ENCODE assay signal across 14 mouse cellular contexts in the genomic region with DNA sequence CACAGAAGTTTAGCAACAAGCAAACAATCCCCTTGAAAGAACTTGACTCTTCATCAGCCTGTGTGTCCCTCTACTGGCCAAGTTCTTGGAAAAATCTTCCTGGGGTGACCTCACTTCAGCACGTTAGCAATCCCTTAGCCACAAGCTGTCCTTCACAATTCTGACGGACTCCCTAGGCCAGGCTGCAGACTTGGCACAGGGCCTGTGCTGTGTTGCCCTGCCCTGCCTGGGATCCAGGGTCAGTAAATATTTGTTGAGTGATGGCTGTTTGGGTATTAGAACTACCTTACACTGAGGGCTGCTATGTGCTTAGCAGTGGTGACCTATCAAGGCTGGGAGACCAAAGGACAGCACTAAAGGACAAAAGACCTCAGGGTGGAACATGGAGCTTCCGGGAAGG. TPM values are rescaled to one million over a fixed set of nuclear protein-coding genes. Genes with fewer than 3 reads are reported as not detected.
DNase-seq lines count a peak whose midpoint lies in the region; ATAC-seq and TF ChIP-seq lines count a peak whose summit lies in the region.
"Had no signal": no experiment of that assay in that cellular context is flagged by ENCODE, and none has a peak within 500 bp of the region (broad histone marks: within the 10 kb centered on the region; RNA-seq: fewer than 3 reads in every experiment).

No protein-coding gene starts in this region.

- TF ChIP-seq CTCF in gastrocnemius, adult 2 months (IDR thresholded peaks at IDR 0.05), result no peak

- H3K4me3 ChIP-seq in gastrocnemius, adult 2 months, result no peak overlapping the region
- H3K4me3 ChIP-seq in forebrain, embryonic 16.5 days (replicated peaks; ENCODE audit: low read length), result no peak overlapping the region
- H3K4me3 ChIP-seq: erythroblast, embryonic 14.5 days; heart, adult 2 months; neural tube, embryonic 15.5 days had no signal

- H3K27ac ChIP-seq in gastrocnemius, adult 2 months, result peak overlapping the region; percentile 40
- no peak overlapping the region for H3K27ac ChIP-seq in forebrain, embryonic 16.5 days (ENCODE audit: low read length)
- H3K27ac ChIP-seq: heart, adult 2 months; neural tube, embryonic 15.5 days had no signal

- H3K4me2 ChIP-seq in forebrain, embryonic 16.5 days (ENCODE audit: low read length), result no peak overlapping the region
- H3K4me2 ChIP-seq: neural tube, embryonic 15.5 days had no signal

- H3K36me3 ChIP-seq in forebrain, embryonic 16.5 days (ENCODE audit: control insufficient read depth, insufficient read depth), result peaks cover 14% of the 10 kb centered on the region

- peak; percentile 44 for DNase-seq in gastrocnemius, adult 2 months
- DNase-seq in gastrocnemius, adult 8-10 months (ENCODE audit: low spot score in 2 of 2), result no peak
- DNase-seq in lung, postnatal 10 days, result peak; percentile 33
- DNase-seq in lung, postnatal 14 days, result no peak
- DNase-seq in adrenal gland, postnatal 10 days, result peak; percentile 82
- DNase-seq in lung, postnatal 36 days, result peak; percentile 27
- DNase-seq: heart, postnatal 14 days; right cerebral cortex, postnatal 25 days had no signal

- H3K27me3 ChIP-seq in forebrain, embryonic 16.5 days (replicated peaks; ENCODE audit: control insufficient read depth, insufficient read depth, low read length), result no peaks in the 10 kb centered on the region
- H3K27me3 ChIP-seq: neural tube, embryonic 15.5 days had no signal

- H3K9ac ChIP-seq in forebrain, embryonic 16.5 days (replicated peaks; ENCODE audit: low read depth, low read length), result no peak overlapping the region
- H3K9ac ChIP-seq: neural tube, embryonic 15.5 days had no signal

- intact Hi-C loops in gastrocnemius, adult 2 months (cut with DNase I), result loop anchor here (10.0 kb wide), 1 partner anchor 329 kb away; the partner anchor contains the start of gene Cox6b1

- peaks cover 18% of the 10 kb centered on the region for H3K4me1 ChIP-seq in forebrain, embryonic 16.5 days (replicated peaks; ENCODE audit: control insufficient read depth, insufficient read depth, low read length)

- 80% methylated on average over 3 of the region's 3 CpGs for WGBS in forebrain, embryonic 16.5 days

- no peaks in the 10 kb centered on the region for H3K9me3 ChIP-seq in forebrain, embryonic 16.5 days (ENCODE audit: control insufficient read depth, low read length)
- H3K9me3 ChIP-seq: neural tube, embryonic 15.5 days had no signal

- ATAC-seq in forebrain, embryonic 16.5 days, result no peak

RNA-seq across cellular contexts. Expression of gene Usf2, which starts 2.6 kb away (rescaled TPM):
- 100 to 1,000 TPM in 1 of 2 experiments, 10 to 100 TPM in 1; 85.9 to 102 TPM for total RNA-seq in gastrocnemius, adult 2 months (2021)
- 10 to 100 TPM; 75.5 to 96.0 (median 89.5) TPM for total RNA-seq in gastrocnemius, adult 8-10 months (2022)
- total RNA-seq in adrenal gland, postnatal 10 days (2021), result 100 to 1,000 TPM; 105 to 108 TPM
- polyA plus RNA-seq in forebrain, embryonic 16.5 days (2015; fragmentation: Nextera tagmentation; extraction: Ambion mirVana), result 30.0 and 32.3 TPM in 2 replicates

RNA-seq across cellular contexts. Expression of gene Hamp, which starts 10.2 kb away (rescaled TPM):
- not detected for total RNA-seq in gastrocnemius, adult 2 months (2021)
- total RNA-seq in gastrocnemius, adult 8-10 months (2022), result under 1 TPM in 1 of 4 experiments, not detected in 3; 0.86 TPM
- total RNA-seq in adrenal gland, postnatal 10 days (2021), result 1 to 10 TPM in 1 of 2 experiments, under 1 TPM in 1; 0.88 to 1.3 TPM
- not detected in 2 replicates for polyA plus RNA-seq in forebrain, embryonic 16.5 days (2015; fragmentation: Nextera tagmentation; extraction: Ambion mirVana)
- total RNA-seq: MEL had no signal
- polyA plus RNA-seq: erythroblast, embryonic 14.5 days; kidney, embryonic 16.5 days; neural tube, embryonic 15.5 days had no signal

RNA-seq across cellular contexts. Expression of gene Lsr, which starts 19.2 kb away (rescaled TPM):
- under 1 TPM; 0.31 to 0.41 TPM for total RNA-seq in gastrocnemius, adult 2 months (2021)
- under 1 TPM in 3 of 4 experiments, not detected in 1; 0.29 to 0.56 (median 0.54) TPM for total RNA-seq in gastrocnemius, adult 8-10 months (2022)
- total RNA-seq in adrenal gland, postnatal 10 days (2021), result 10 to 100 TPM; 11.2 to 21.6 TPM
- polyA plus RNA-seq in forebrain, embryonic 16.5 days (2015; fragmentation: Nextera tagmentation; extraction: Ambion mirVana), result 21.3 and 23.2 TPM in 2 replicates
- total RNA-seq: MEL had no signal

RNA-seq across cellular contexts. Expression of gene Fam187b, which starts 19.6 kb away (rescaled TPM):
- not detected for total RNA-seq in gastrocnemius, adult 2 months (2021)
- under 1 TPM in 1 of 4 experiments, not detected in 3; 0.19 TPM for total RNA-seq in gastrocnemius, adult 8-10 months (2022)
- under 1 TPM; 0.39 to 0.63 TPM for total RNA-seq in adrenal gland, postnatal 10 days (2021)
- 0.26 and 0.42 TPM in 2 replicates for polyA plus RNA-seq in forebrain, embryonic 16.5 days (2015; fragmentation: Nextera tagmentation; extraction: Ambion mirVana)
- total RNA-seq: heart, adult 2 months; MEL had no signal
- polyA plus RNA-seq: erythroblast, embryonic 14.5 days had no signal

RNA-seq across cellular contexts. Expression of gene Hamp2, which starts 29.6 kb away (rescaled TPM):
- not detected for total RNA-seq in gastrocnemius, adult 2 months (2021)
- total RNA-seq in gastrocnemius, adult 8-10 months (2022), result not detected
- 1 to 10 TPM in 1 of 2 experiments, not detected in 1; 1.1 TPM for total RNA-seq in adrenal gland, postnatal 10 days (2021)
- polyA plus RNA-seq in forebrain, embryonic 16.5 days (2015; fragmentation: Nextera tagmentation; extraction: Ambion mirVana), result not detected in 2 replicates
- total RNA-seq: MEL had no signal
- polyA plus RNA-seq: erythroblast, embryonic 14.5 days; kidney, embryonic 16.5 days; neural tube, embryonic 15.5 days had no signal

Comparison
In these comparisons a context has a peak if more than half of its experiments do, and no peak if none do; other contexts are left out.
1. DNase-seq: peak in gastrocnemius, adult 2 months (single experiment), lung, postnatal 10 days (single experiment), adrenal gland, postnatal 10 days (single experiment) and lung, postnatal 36 days (single experiment); none in gastrocnemius, adult 8-10 months (0 of 2) and lung, postnatal 14 days (single experiment).
2. RNA of gene Lsr, which starts 19.2 kb away (total RNA-seq): 11.2 to 21.6 TPM in adrenal gland, postnatal 10 days; 0.29 to 0.56 TPM in gastrocnemius, adult 8-10 months and 0.31 to 0.41 TPM in gastrocnemius, adult 2 months; every median in the first group is over 4 times any median in the second.